Mouse (Mus musculus) CH12.LX (cell line): ENCODE results near the gene Prkca. TPM values are rescaled to one million over a fixed set of nuclear protein-coding genes. Genes with fewer than 3 reads are reported as not detected.

Source experiments
- DNase-seq: peaks from one replicate; pipeline ENCODE4 v3.0.0-alpha.2; 2013; ENCODE audit errors: extremely low read depth
- H3K27ac ChIP-seq: 2 replicates; pipeline ENCODE4 v1.5.1; 2012; ENCODE audit warnings: low read depth, mild to moderate bottlenecking, control low read depth, moderate library complexity; ENCODE audit not compliant: insufficient read depth
- H3K27me3 ChIP-seq: replicated peaks from 2 replicates; pipeline ENCODE3; 2012; ENCODE audit warnings: inconsistent platforms
- H3K36me3 ChIP-seq, 2 experiments: replicated peaks in 1 of 2; 2 replicates each; pipeline versions ENCODE3 to v1.6.1; 2012; ENCODE audit warnings: inconsistent platforms in 1 of 2, low read length in 1 of 2, mild to moderate bottlenecking in 1 of 2, mixed read lengths in 1 of 2, moderate library complexity in 1 of 2; ENCODE audit not compliant: control insufficient read depth in 1 of 2, insufficient read depth in 1 of 2
- H3K4me1 ChIP-seq, 2 experiments: 2 replicates each; pipeline ENCODE4 v1.6.1; 2012; ENCODE audit warnings: inconsistent platforms in 1 of 2, moderate library complexity in 1 of 2; ENCODE audit not compliant: insufficient read depth in 2 of 2, control insufficient read depth in 1 of 2
- H3K4me2 ChIP-seq: 2 replicates; pipeline ENCODE4 v1.6.1; 2012; ENCODE audit warnings: low read depth, mild to moderate bottlenecking, control low read depth; ENCODE audit not compliant: poor library complexity, insufficient read depth, severe bottlenecking
- H3K4me3 ChIP-seq, 3 experiments: fragments of 150-350 bp in 1 of 3; sonication (generic) in 1 of 3; replicated peaks in 1 of 3; 2 replicates each; pipeline versions ENCODE3 to v1.5.1; 2011 to 2012; ENCODE audit warnings: low read depth in 2 of 3, low read length in 2 of 3, mild to moderate bottlenecking in 2 of 3, moderate library complexity in 2 of 3, control low read depth in 1 of 3, improper control_type of control experiment in 1 of 3, inconsistent platforms in 1 of 3, mixed read lengths in 1 of 3; ENCODE audit not compliant: poor library complexity in 1 of 3
- H3K79me2 ChIP-seq: replicated peaks from 2 replicates; pipeline ENCODE4 v1.6.1; 2012; ENCODE audit warnings: mild to moderate bottlenecking, moderate library complexity; ENCODE audit not compliant: control insufficient read depth, poor library complexity, insufficient read depth, severe bottlenecking; ENCODE audit errors: extremely low read depth
- H3K9ac ChIP-seq: 2 replicates; pipeline ENCODE4 v1.6.1; 2012; ENCODE audit warnings: low read depth, mild to moderate bottlenecking, control low read depth, moderate library complexity; ENCODE audit not compliant: insufficient read depth
- H3K9me3 ChIP-seq: replicated peaks from 2 replicates; pipeline ENCODE3; 2012; ENCODE audit warnings: low read length, inconsistent platforms, mixed read lengths
- EP300 ChIP-seq: IDR thresholded peaks from 2 replicates; pipeline ENCODE4 v1.6.1; 2011; ENCODE audit warnings: low read length, improper control_type of control experiment
- GABPA ChIP-seq: IDR thresholded peaks from 2 replicates; pipeline ENCODE4 v1.6.1; 2012; ENCODE audit warnings: low read depth, low read length, improper control_type of control experiment, inconsistent platforms; ENCODE audit not compliant: insufficient replicate concordance
- HCFC1 ChIP-seq: IDR thresholded peaks from 2 replicates; pipeline ENCODE4 v1.6.1; 2012; ENCODE audit warnings: low read depth, mild to moderate bottlenecking, inconsistent platforms, low read length, improper control_type of control experiment
- JUND ChIP-seq: conservative IDR thresholded peaks from 2 replicates; pipeline ENCODE4 v1.6.1; 2011; ENCODE audit warnings: low read depth, low read length, improper control_type of control experiment
- MAFK ChIP-seq: IDR thresholded peaks from 2 replicates; pipeline ENCODE4 v1.6.1; 2011; ENCODE audit warnings: low read length, improper control_type of control experiment; ENCODE audit not compliant: insufficient replicate concordance
- NRF1 ChIP-seq: IDR thresholded peaks from 2 replicates; pipeline ENCODE4 v1.6.1; 2014; ENCODE audit warnings: low read depth, mild to moderate bottlenecking, inconsistent platforms, low read length, improper control_type of control experiment, moderate library complexity
- POLR2A ChIP-seq: IDR thresholded peaks from 2 replicates; pipeline ENCODE4 v1.6.1; 2011; ENCODE audit warnings: low read depth, mild to moderate bottlenecking, improper control_type of control experiment, low read length
- RAD21 ChIP-seq: IDR thresholded peaks from 2 replicates; pipeline ENCODE4 v1.6.1; 2011; ENCODE audit warnings: low read depth, mild to moderate bottlenecking, low read length, improper control_type of control experiment, moderate library complexity
- SIN3A ChIP-seq: IDR thresholded peaks from 2 replicates; pipeline ENCODE4 v1.6.1; 2012; ENCODE audit warnings: low read length, improper control_type of control experiment, inconsistent platforms
- SMC3 ChIP-seq: IDR thresholded peaks from 2 replicates; pipeline ENCODE4 v1.6.1; 2011; ENCODE audit warnings: low read depth, low read length, improper control_type of control experiment
- TCF12 ChIP-seq: IDR thresholded peaks from 2 replicates; pipeline ENCODE4 v1.6.1; 2014; ENCODE audit warnings: low read depth, mild to moderate bottlenecking, inconsistent platforms, low read length, improper control_type of control experiment
- UBTF ChIP-seq: IDR thresholded peaks from 2 replicates; pipeline ENCODE4 v1.6.1; 2012; ENCODE audit warnings: low read depth, mild to moderate bottlenecking, inconsistent platforms, low read length, improper control_type of control experiment, moderate library complexity
- USF2 ChIP-seq: conservative IDR thresholded peaks from 2 replicates; pipeline ENCODE4 v1.6.1; 2011; ENCODE audit warnings: low read depth, low read length, improper control_type of control experiment
- ZNF384 ChIP-seq: IDR thresholded peaks from 2 replicates; pipeline ENCODE4 v1.6.1; 2012; ENCODE audit warnings: low read depth, low read length, improper control_type of control experiment, inconsistent platforms
- dilution Hi-C: fragments of 300-500 bp; cut with MboI; formaldehyde crosslinking; loops from 2 replicates; pipeline ENCODE4 v1.14.3; 2020; ENCODE audit warnings: low sequenced_read_pairs; ENCODE audit not compliant: extremely low pct_unique_long_range_greater_than_20kb, extremely low pct_ligation_motif_present
- in situ Hi-C: fragments of 300-500 bp; cut with MboI; formaldehyde crosslinking; loops from 3 replicates; pipeline ENCODE4 v1.14.3; 2019; ENCODE audit warnings: low sequenced_read_pairs, low pct_ligation_motif_present, low pct_unique_long_range_greater_than_20kb, mixed read lengths
- polyA plus RNA-seq: library from polyadenylated mRNA; unstranded; fragments of >175 nt; gene quantifications from 2 replicates; pipeline ENCODE4 v1.2.1, GENCODE M21; 2012; ENCODE audit warnings: low read depth; ENCODE audit not compliant: insufficient read length
- total RNA-seq, 2 experiments: library from RNA; depleted of rRNA; stranded (reverse); fragments of 300-350 nt in 1 of 2; fragments of >200 nt in 1 of 2; gene quantifications; 2 replicates each; pipeline ENCODE4 v1.2.3; 2012 to 2014

Prkca gene
- total and polyA plus RNA-seq, 3 experiments: 40.0 to 107 (median 43.7) TPM

GRCm38 (mm10) chr11:108319162-108319561, 24.6 kb downstream of the Prkca start:
- Histone ChIP-seq H3K4me1 (peaks cover 6 to 46% of the 10 kb centered on the region in 2 experiments), H3K9ac (no peak overlapping the region), H3K9me3 (no peaks in the 10 kb centered on the region), H3K4me3 (no peak overlapping the region), H3K27ac (no peak overlapping the region), H3K79me2 (peaks cover 31% of the 10 kb centered on the region), H3K27me3 (no peaks in the 10 kb centered on the region), H3K36me3 (peaks cover 12 to 92% of the 10 kb centered on the region in 2 experiments), H3K4me2 (no peak overlapping the region)
- dilution Hi-C loops: no loop called here
- TF ChIP-seq MAFK (no peak), HCFC1 (no peak), GABPA (no peak), UBTF (no peak), POLR2A (no peak), TCF12 (no peak), JUND (no peak), USF2 (no peak)
- DNase-seq: no peak
- in situ Hi-C loops: no loop called here

- H3K9ac ChIP-seq: no peak overlapping the region
- in situ Hi-C loops (no loop called here), dilution Hi-C loops (no loop called here)
- peaks cover 12 to 91% of the 10 kb centered on the region in 2 experiments for H3K36me3 ChIP-seq
- H3K4me3 ChIP-seq: no peak overlapping the region
- TF ChIP-seq ZNF384 (no peak), SMC3 (no peak), MAFK (peak; percentile 65; the same call in 1 of the 2 replicates)
- no peak overlapping the region for H3K4me2 ChIP-seq
- no peak overlapping the region for H3K27ac ChIP-seq
- no peaks in the 10 kb centered on the region for H3K27me3 ChIP-seq
- no peaks in the 10 kb centered on the region for H3K9me3 ChIP-seq
- no peak for DNase-seq
- H3K4me1 ChIP-seq: peaks cover 6 to 51% of the 10 kb centered on the region in 2 experiments
- peaks cover 19% of the 10 kb centered on the region; the same call in 1 of the 2 replicates for H3K79me2 ChIP-seq
Observed at GRCm38 (mm10) chr11:108317878-108318277, 25.9 kb downstream of the Prkca start.

- in situ Hi-C loops: no loop called here
- DNase-seq: no peak
- H3K9me3 ChIP-seq: no peaks in the 10 kb centered on the region
Observed at GRCm38 (mm10) chr11:108315736-108316135, 28.0 kb downstream of the Prkca start.

More at GRCm38 (mm10) chr11:108315736-108316135, 28.0 kb downstream of the Prkca start:
- H3K79me2 ChIP-seq: peaks cover 23% of the 10 kb centered on the region
- H3K27me3 ChIP-seq: no peaks in the 10 kb centered on the region
- H3K36me3 ChIP-seq: peaks cover 12 to 81% of the 10 kb centered on the region in 2 experiments
- H3K4me1 ChIP-seq: peaks cover 9 to 56% of the 10 kb centered on the region in 2 experiments
- H3K4me3 ChIP-seq: no peak overlapping the region
- dilution Hi-C loops: no loop called here
- H3K4me2 ChIP-seq: no peak overlapping the region
- TF ChIP-seq RAD21 (no peak), EP300 (no peak), HCFC1 (no peak), NRF1 (no peak), SIN3A (no peak), UBTF (no peak)
- TF ChIP-seq, all 38 proteins: peak for 0
- Histone ChIP-seq H3K27ac (no peak overlapping the region), H3K9ac (no peak overlapping the region)
